Mouse (Mus musculus) MEL (cell line): ENCODE results near the gene Eid3.

ENCODE experiments used
- BHLHE40 ChIP-seq: IDR thresholded peaks from 2 replicates; pipeline ENCODE4 v1.6.1; 2012; ENCODE audit warnings: low read depth, mild to moderate bottlenecking, inconsistent platforms, low read length, improper control_type of control experiment, borderline replicate concordance
- CTCF ChIP-seq, 3 experiments: IDR thresholded peaks in 2 of 3; conservative IDR thresholded peaks in 1 of 3; 2 replicates each; pipeline ENCODE4 v1.5.1; 2011 to 2012; ENCODE audit warnings: low read length in 3 of 3, low read depth in 2 of 3, mild to moderate bottlenecking in 2 of 3, improper control_type of control experiment in 1 of 3, inconsistent platforms in 1 of 3, mixed read lengths in 1 of 3, moderate library complexity in 1 of 3; ENCODE audit not compliant: control insufficient read depth in 1 of 3, insufficient read depth in 1 of 3, poor library complexity in 1 of 3, severe bottlenecking in 1 of 3
- E2F4 ChIP-seq: IDR thresholded peaks from 2 replicates; pipeline ENCODE4 v1.6.1; 2011; ENCODE audit warnings: low read depth, low read length, improper control_type of control experiment, borderline replicate concordance
- EP300 ChIP-seq, 2 experiments: IDR thresholded peaks; 2 replicates each; pipeline ENCODE4 v1.6.1; 2011; ENCODE audit warnings: improper control_type of control experiment in 2 of 2, low read length in 2 of 2, low read depth in 1 of 2, mild to moderate bottlenecking in 1 of 2
- GATA1 ChIP-seq: IDR thresholded peaks from 2 replicates; pipeline ENCODE4 v1.6.1; 2011; ENCODE audit warnings: low read depth, low read length, improper control_type of control experiment
- MAX ChIP-seq: IDR thresholded peaks from 2 replicates; pipeline ENCODE4 v1.6.1; 2011; ENCODE audit warnings: low read length, improper control_type of control experiment
- MYC ChIP-seq: IDR thresholded peaks from 2 replicates; pipeline ENCODE4 v1.6.1; 2011; ENCODE audit warnings: low read depth, mild to moderate bottlenecking, low read length, improper control_type of control experiment, moderate library complexity
- POLR2A ChIP-seq, 2 experiments: IDR thresholded peaks; 2 replicates each; pipeline ENCODE4 v1.6.1; 2011 to 2012; ENCODE audit warnings: low read length in 2 of 2, mild to moderate bottlenecking in 2 of 2, control low read depth in 1 of 2, improper control_type of control experiment in 1 of 2, low read depth in 1 of 2, moderate library complexity in 1 of 2; ENCODE audit not compliant: control insufficient read depth in 1 of 2, insufficient read depth in 1 of 2, poor library complexity in 1 of 2
- POLR2AphosphoS5 ChIP-seq: IDR thresholded peaks from 2 replicates; pipeline ENCODE4 v1.6.1; 2012; ENCODE audit warnings: low read depth, borderline replicate concordance, mild to moderate bottlenecking, inconsistent platforms, low read length, moderate library complexity, mixed read lengths
- SMC3 ChIP-seq: IDR thresholded peaks from 2 replicates; pipeline ENCODE4 v1.6.1; 2011; ENCODE audit warnings: low read depth, low read length, improper control_type of control experiment
- TBP ChIP-seq: IDR thresholded peaks from 2 replicates; pipeline ENCODE4 v1.8.0; 2011; ENCODE audit warnings: low read depth, low read length, improper control_type of control experiment
- ZC3H11A ChIP-seq: IDR thresholded peaks from 2 replicates; pipeline ENCODE4 v1.6.1; 2012; ENCODE audit warnings: low read depth, mild to moderate bottlenecking, inconsistent platforms, low read length, improper control_type of control experiment

DNA sequence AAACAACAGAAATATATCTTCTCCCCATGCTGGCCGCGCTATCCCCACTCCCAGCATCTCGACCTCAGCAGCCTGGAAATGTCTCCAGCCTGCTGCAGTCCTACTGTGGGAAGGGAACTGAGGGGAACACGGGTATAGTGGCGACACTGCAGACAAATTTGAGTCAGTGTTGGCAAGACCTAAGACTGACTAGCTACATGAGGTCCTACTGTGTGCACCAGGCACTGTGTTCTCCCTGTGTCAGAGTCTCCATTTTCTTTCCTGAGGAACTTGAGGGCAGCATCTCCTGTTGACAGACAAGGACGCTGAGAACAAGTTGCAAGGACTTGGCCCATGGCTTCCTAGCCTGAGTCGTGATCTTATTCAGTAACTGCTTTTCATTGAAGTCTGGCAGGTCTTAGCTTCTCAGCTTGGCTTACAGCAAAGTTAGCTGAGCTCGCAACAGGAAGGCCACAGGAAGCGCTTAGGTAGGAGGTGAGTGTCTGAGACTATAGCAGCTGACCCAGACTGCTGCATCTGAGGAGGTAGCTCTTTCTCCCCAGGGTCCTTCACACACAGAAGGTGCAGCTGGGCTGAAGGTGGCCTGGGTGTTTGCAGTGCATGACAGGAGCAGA lies 26.1 kb downstream of the Eid3 start:
- TF ChIP-seq E2F4 (no peak), CTCF (IDR thresholded peaks at IDR 0.05 in 2 of 3, conservative IDR thresholded peaks at IDR 0.05 in 1 of 3; ENCODE audit: control insufficient read depth in 1 of 3, insufficient read depth in 1 of 3, low read depth in 2 of 3, low read length in 3 of 3, poor library complexity in 1 of 3, severe bottlenecking in 1 of 3) (no peak), BHLHE40 (no peak), GATA1 (no peak), SMC3 (no peak), POLR2AphosphoS5 (no peak), MYC (no peak), MAX (no peak), TBP (no peak), POLR2A (IDR thresholded peaks at IDR 0.05; ENCODE audit: control insufficient read depth in 1 of 2, insufficient read depth in 1 of 2, low read depth in 1 of 2, low read length in 2 of 2, poor library complexity in 1 of 2) (no peak), EP300 (IDR thresholded peaks at IDR 0.05; ENCODE audit: low read depth in 1 of 2, low read length in 2 of 2) (no peak), ZC3H11A (no peak)
